In genomic region chr4:129032963-129033951, GRCm38 (mm10) we compare ENCODE assay signal across 8 mouse cellular contexts. TPM values are rescaled to one million over a fixed set of nuclear protein-coding genes. Genes with fewer than 3 reads are reported as not detected.
DNase-seq lines count a peak whose midpoint lies in the region; ATAC-seq and TF ChIP-seq lines count a peak whose summit lies in the region.

No protein-coding gene starts in this region.

- H3K36me3 ChIP-seq in forebrain, postnatal 0 days (ENCODE audit: insufficient read depth), result no peaks in the 10 kb centered on the region
- H3K36me3 ChIP-seq in forebrain, embryonic 10.5 days (replicated peaks), result no peaks in the 10 kb centered on the region
- no peaks in the 10 kb centered on the region for H3K36me3 ChIP-seq in embryonic facial prominence, embryonic 12.5 days
- H3K36me3 ChIP-seq in heart, postnatal 0 days (replicated peaks; ENCODE audit: control insufficient read depth, insufficient read depth, low read length), result no peaks in the 10 kb centered on the region
- no peaks in the 10 kb centered on the region for H3K36me3 ChIP-seq in limb, embryonic 13.5 days
- H3K36me3 ChIP-seq in myocyte (ENCODE audit: control insufficient read depth, insufficient read depth), result no peaks in the 10 kb centered on the region

- no peak for TF ChIP-seq CTCF in forebrain, postnatal 0 days (IDR thresholded peaks at IDR 0.05; ENCODE audit: low read depth)
- no peak for TF ChIP-seq CTCF in heart, postnatal 0 days (IDR thresholded peaks at IDR 0.05; ENCODE audit: low read depth)

- no peak for TF ChIP-seq EP300 in heart, postnatal 0 days (IDR thresholded peaks at IDR 0.05; ENCODE audit: low read depth)

- H3K79me2 ChIP-seq in myocyte (ENCODE audit: control insufficient read depth, insufficient read depth), result no peaks in the 10 kb centered on the region

- WGBS in forebrain, postnatal 0 days, result 33% methylated on average over 17 of the region's 17 CpGs
- WGBS in forebrain, embryonic 10.5 days, result 33% methylated on average over 17 of the region's 17 CpGs
- WGBS in embryonic facial prominence, embryonic 12.5 days, result 24% methylated on average over 17 of the region's 17 CpGs
- WGBS in heart, postnatal 0 days, result 6% methylated on average over 17 of the region's 17 CpGs
- 20% methylated on average over 17 of the region's 17 CpGs for WGBS in limb, embryonic 13.5 days

- no peaks in the 10 kb centered on the region for H3K4me1 ChIP-seq in forebrain, postnatal 0 days (ENCODE audit: insufficient read depth)
- peaks cover 26% of the 10 kb centered on the region for H3K4me1 ChIP-seq in forebrain, embryonic 10.5 days
- peaks cover 28% of the 10 kb centered on the region for H3K4me1 ChIP-seq in embryonic facial prominence, embryonic 12.5 days
- peaks cover 19% of the 10 kb centered on the region for H3K4me1 ChIP-seq in heart, postnatal 0 days (ENCODE audit: control insufficient read depth, insufficient read depth)
- H3K4me1 ChIP-seq in limb, embryonic 13.5 days, result peaks cover 38% of the 10 kb centered on the region

- H3K27ac ChIP-seq in forebrain, postnatal 0 days (ENCODE audit: low read depth, low read length), result no peak overlapping the region
- no peak overlapping the region for H3K27ac ChIP-seq in forebrain, embryonic 10.5 days
- peak overlapping the region; percentile 69 for H3K27ac ChIP-seq in embryonic facial prominence, embryonic 12.5 days
- peak overlapping the region; percentile 84 for H3K27ac ChIP-seq in heart, postnatal 0 days (ENCODE audit: low read depth)
- H3K27ac ChIP-seq in limb, embryonic 13.5 days, result peak overlapping the region; percentile 87

- no peak overlapping the region for H3K4me3 ChIP-seq in forebrain, postnatal 0 days (ENCODE audit: low read depth, low read length)
- H3K4me3 ChIP-seq in forebrain, embryonic 10.5 days, result no peak overlapping the region
- H3K4me3 ChIP-seq in embryonic facial prominence, embryonic 12.5 days, result no peak overlapping the region
- H3K4me3 ChIP-seq in heart, postnatal 0 days (ENCODE audit: low read depth, low read length), result peak overlapping the region; percentile 27
- no peak overlapping the region for H3K4me3 ChIP-seq in limb, embryonic 13.5 days
- H3K4me3 ChIP-seq in myocyte, result peak overlapping the region; percentile 1

- H3ac ChIP-seq in myocyte (ENCODE audit: control insufficient read depth, insufficient read length), result no peak overlapping the region

- ATAC-seq in forebrain, postnatal 0 days, result peak; percentile 16; the same call in 1 of the 2 replicates
- ATAC-seq in embryonic facial prominence, embryonic 12.5 days (ENCODE audit: insufficient number of reproducible peaks, insufficient read depth, low FRiP score, low TSS enrichment), result peak; percentile 86; the same call in 1 of the 2 replicates
- peak; percentile 82 for ATAC-seq in heart, postnatal 0 days (ENCODE audit: insufficient read depth, low read depth)
- ATAC-seq in limb, embryonic 13.5 days (ENCODE audit: low FRiP score, low read depth), result peak; percentile 91

- no peak overlapping the region for H3K9ac ChIP-seq in forebrain, postnatal 0 days
- H3K9ac ChIP-seq in embryonic facial prominence, embryonic 12.5 days, result 0 out of 2 replicates have a peak overlapping the region, but pooled peaks have one; percentile 25
- no peak overlapping the region; the same call in 1 of the 2 replicates for H3K9ac ChIP-seq in heart, postnatal 0 days (replicated peaks; ENCODE audit: low read depth, low read length)
- 0 out of 2 replicates have a peak overlapping the region, but pooled peaks have one; percentile 27 for H3K9ac ChIP-seq in limb, embryonic 13.5 days

- no peak overlapping the region for H3K4me2 ChIP-seq in forebrain, postnatal 0 days (ENCODE audit: low read depth)
- H3K4me2 ChIP-seq in embryonic facial prominence, embryonic 12.5 days (replicated peaks), result peak overlapping the region; percentile 27
- H3K4me2 ChIP-seq in heart, postnatal 0 days (ENCODE audit: low read depth, low read length), result peak overlapping the region; percentile 54
- H3K4me2 ChIP-seq in limb, embryonic 13.5 days (replicated peaks), result peak overlapping the region; percentile 52
- H3K4me2 ChIP-seq in myocyte (ENCODE audit: low read depth), result peak overlapping the region; percentile 88

- H3K9me3 ChIP-seq in forebrain, postnatal 0 days (ENCODE audit: low read length), result no peaks in the 10 kb centered on the region
- H3K9me3 ChIP-seq in forebrain, embryonic 10.5 days, result no peaks in the 10 kb centered on the region
- H3K9me3 ChIP-seq in embryonic facial prominence, embryonic 12.5 days, result no peaks in the 10 kb centered on the region
- H3K9me3 ChIP-seq in heart, postnatal 0 days (replicated peaks; ENCODE audit: control insufficient read depth, low read length), result no peaks in the 10 kb centered on the region
- H3K9me3 ChIP-seq in limb, embryonic 13.5 days, result no peaks in the 10 kb centered on the region

- TF ChIP-seq POLR2A in myocyte (IDR thresholded peaks at IDR 0.05; ENCODE audit: insufficient read length, low read depth), result peak; percentile 61

- no peaks in the 10 kb centered on the region for H3K27me3 ChIP-seq in forebrain, postnatal 0 days (ENCODE audit: insufficient read depth, low read length)
- peaks cover 21% of the 10 kb centered on the region for H3K27me3 ChIP-seq in forebrain, embryonic 10.5 days (ENCODE audit: poor library complexity, severe bottlenecking)
- no peaks in the 10 kb centered on the region for H3K27me3 ChIP-seq in embryonic facial prominence, embryonic 12.5 days
- no peaks in the 10 kb centered on the region for H3K27me3 ChIP-seq in heart, postnatal 0 days (ENCODE audit: control insufficient read depth, insufficient read depth, low read length)
- H3K27me3 ChIP-seq in limb, embryonic 13.5 days, result no peaks in the 10 kb centered on the region
- no peaks in the 10 kb centered on the region for H3K27me3 ChIP-seq in myocyte (ENCODE audit: control insufficient read depth, insufficient read depth, insufficient read length)

- DNase-seq in forebrain, postnatal 0 days, result no peak
- DNase-seq in forebrain, embryonic 10.5 days (ENCODE audit: extremely low spot score, low spot score), result no peak
- DNase-seq in adipocyte (ENCODE audit: low spot score), result peak; percentile 55
- DNase-seq in heart, postnatal 0 days (ENCODE audit: low spot score), result peak; percentile 55
- peak; percentile 56 for DNase-seq in thymus, postnatal 0 days (ENCODE audit: low spot score)

TF ChIP-seq in myocyte, 11 proteins besides CTCF, POLR2A, EP300 and RAD21:
- TF ChIP-seq MYOD1 (IDR thresholded peaks at IDR 0.05; ENCODE audit: control insufficient read depth in 1 of 3, insufficient read length in 2 of 3, low read depth in 2 of 3), result peak in 2 of 3 experiments; percentile 48 to 75
- TF ChIP-seq SRF (IDR thresholded peaks at IDR 0.05; ENCODE audit: control insufficient read depth, insufficient read length, low read depth), result no peak
- peak; percentile 60 for TF ChIP-seq POLR2AphosphoS2 (IDR thresholded peaks at IDR 0.05; ENCODE audit: insufficient read length, low read depth)
- peak in 2 of 3 experiments; percentile 23 to 74 for TF ChIP-seq MYOG (IDR thresholded peaks at IDR 0.05; ENCODE audit: control insufficient read depth in 1 of 3, insufficient read depth in 1 of 3, insufficient read length in 2 of 3, low read depth in 2 of 3)
- TF ChIP-seq REST (IDR thresholded peaks at IDR 0.05; ENCODE audit: insufficient read depth, insufficient read length), result no peak
- TF ChIP-seq TCF12 (IDR thresholded peaks at IDR 0.05; ENCODE audit: insufficient read depth, poor library complexity, severe bottlenecking), result no peak
- TF ChIP-seq TCF3 (IDR thresholded peaks at IDR 0.05; ENCODE audit: insufficient read length, low read depth), result no peak

RNA-seq across cellular contexts. Expression of gene Rnf19b, which starts 24.8 kb away (rescaled TPM):
- total RNA-seq in forebrain, postnatal 0 days (2014; rRNA removed), result 116 and 135 TPM in 2 replicates
- 31.1 and 32.6 TPM in 2 replicates for polyA plus RNA-seq in forebrain, postnatal 0 days (2015; fragmentation: Nextera tagmentation; extraction: Ambion mirVana)
- 6.9 and 8.5 TPM in 2 replicates for polyA plus RNA-seq in forebrain, embryonic 10.5 days (2016; fragmentation: Nextera tagmentation; extraction: Ambion mirVana)
- 10.9 and 11.3 TPM in 2 replicates for polyA plus RNA-seq in embryonic facial prominence, embryonic 12.5 days (2016; fragmentation: Nextera tagmentation; extraction: Ambion mirVana)
- total RNA-seq in heart, postnatal 0 days (2014; rRNA removed; ENCODE audit: low replicate concordance), result 25.6 and 46.0 TPM in 2 replicates
- polyA plus RNA-seq in heart, postnatal 0 days (2015; fragmentation: Nextera tagmentation; extraction: Ambion mirVana), result 5.8 and 7.2 TPM in 2 replicates
- polyA plus RNA-seq in limb, embryonic 13.5 days (2015; fragmentation: Nextera tagmentation; extraction: Ambion mirVana), result 8.5 and 10.2 TPM in 2 replicates
- polyA plus RNA-seq in myocyte (2012; fragmentation: generic; extraction: Trizol), result 49.3 TPM
- polyA plus RNA-seq in thymus, postnatal 0 days (2015; fragmentation: Nextera tagmentation; extraction: Ambion mirVana), result 9.4 and 11.0 TPM in 2 replicates

RNA-seq across cellular contexts. Expression of gene Ak2, which starts 41.5 kb away (rescaled TPM):
- 30.8 and 33.0 TPM in 2 replicates for total RNA-seq in forebrain, postnatal 0 days (2014; rRNA removed)
- polyA plus RNA-seq in forebrain, postnatal 0 days (2015; fragmentation: Nextera tagmentation; extraction: Ambion mirVana), result 58.5 and 64.2 TPM in 2 replicates
- polyA plus RNA-seq in forebrain, embryonic 10.5 days (2016; fragmentation: Nextera tagmentation; extraction: Ambion mirVana), result 237 and 245 TPM in 2 replicates
- 184 and 185 TPM in 2 replicates for polyA plus RNA-seq in embryonic facial prominence, embryonic 12.5 days (2016; fragmentation: Nextera tagmentation; extraction: Ambion mirVana)
- 46.0 and 58.6 TPM in 2 replicates for total RNA-seq in heart, postnatal 0 days (2014; rRNA removed; ENCODE audit: low replicate concordance)
- 148 and 153 TPM in 2 replicates for polyA plus RNA-seq in heart, postnatal 0 days (2015; fragmentation: Nextera tagmentation; extraction: Ambion mirVana)
- 215 and 216 TPM in 2 replicates for polyA plus RNA-seq in limb, embryonic 13.5 days (2015; fragmentation: Nextera tagmentation; extraction: Ambion mirVana)
- polyA plus RNA-seq in myocyte (2012; fragmentation: generic; extraction: Trizol), result 83.0 TPM
- polyA plus RNA-seq in thymus, postnatal 0 days (2015; fragmentation: Nextera tagmentation; extraction: Ambion mirVana), result 208 and 209 TPM in 2 replicates

Comparison
In these comparisons a context has a peak if more than half of its experiments do, and no peak if none do; other contexts are left out.
1. ATAC-seq: peak in every context shown above with its lines; median percentile 91 in limb, embryonic 13.5 days; 86 in embryonic facial prominence, embryonic 12.5 days; 82 in heart, postnatal 0 days; 16 in forebrain, postnatal 0 days.
2. DNase-seq: peak in adipocyte (single experiment), heart, postnatal 0 days (single experiment) and thymus, postnatal 0 days (single experiment); none in forebrain, postnatal 0 days (single experiment) and forebrain, embryonic 10.5 days (single experiment).
3. H3K27ac ChIP-seq: peak in embryonic facial prominence, embryonic 12.5 days (single experiment), heart, postnatal 0 days (single experiment) and limb, embryonic 13.5 days (single experiment); none in forebrain, postnatal 0 days (single experiment) and forebrain, embryonic 10.5 days (single experiment).
4. H3K4me3 ChIP-seq: peak in heart, postnatal 0 days (single experiment) and myocyte (single experiment); none in forebrain, postnatal 0 days (single experiment), forebrain, embryonic 10.5 days (single experiment), embryonic facial prominence, embryonic 12.5 days (single experiment) and limb, embryonic 13.5 days (single experiment).
5. H3K9ac ChIP-seq: peak in embryonic facial prominence, embryonic 12.5 days (single experiment) and limb, embryonic 13.5 days (single experiment); none in forebrain, postnatal 0 days (single experiment) and heart, postnatal 0 days (single experiment).